Comparison of ENCODE assay signal across 22 mouse cellular contexts in genomic region chrX:168020574-168021145, GRCm38 (mm10).
DNase-seq lines count a peak whose midpoint lies in the region; ATAC-seq and TF ChIP-seq lines count a peak whose summit lies in the region.
"Had no signal": no experiment of that assay in that cellular context is flagged by ENCODE, and none has a peak within 500 bp of the region (broad histone marks: within the 10 kb centered on the region; RNA-seq: fewer than 3 reads in every experiment).

No protein-coding gene starts in this region.

- WGBS in forebrain, postnatal 0 days: 72% methylated on average over 4 of the region's 4 CpGs

- no peaks in the 10 kb centered on the region for H3K9me3 ChIP-seq in forebrain, postnatal 0 days (ENCODE audit: low read length)
- H3K9me3 ChIP-seq: embryonic facial prominence, embryonic 13.5 days; hindbrain, embryonic 15.5 days; liver, embryonic 15.5 days; megakaryocyte, embryonic 14.5 days; neural tube, embryonic 13.5 days; stomach, embryonic 15.5 days had no signal

- peak; percentile 21 for DNase-seq in adrenal gland, adult 8-10 months
- DNase-seq in adrenal gland, postnatal 36 days: peak; percentile 4 to 37
- DNase-seq in kidney, adult 8-10 months: peak; percentile 60 to 72
- peak; percentile 44 for DNase-seq in kidney, postnatal 14 days
- no peak for DNase-seq in B cell, adult 2 months
- DNase-seq in forebrain, postnatal 0 days: no peak
- no peak for DNase-seq in frontal cortex, postnatal 10 days (ENCODE audit: low spot score in 2 of 2)
- DNase-seq: cerebellum, adult 9-11 months; heart, postnatal 10 days; lung, postnatal 10 days; midbrain, embryonic 14.5 days; thymus, adult 18-20 months; thymus, postnatal 4 days had no signal

- H3K27ac ChIP-seq in forebrain, postnatal 0 days (ENCODE audit: low read depth, low read length): no peak overlapping the region
- H3K27ac ChIP-seq: embryonic facial prominence, embryonic 13.5 days; hindbrain, embryonic 15.5 days; liver, embryonic 15.5 days; neural tube, embryonic 13.5 days; stomach, embryonic 15.5 days had no signal

- TF ChIP-seq CTCF in forebrain, postnatal 0 days (IDR thresholded peaks at IDR 0.05; ENCODE audit: low read depth): no peak

- H3K36me3 ChIP-seq in forebrain, postnatal 0 days (ENCODE audit: insufficient read depth): no peaks in the 10 kb centered on the region
- H3K36me3 ChIP-seq: embryonic facial prominence, embryonic 13.5 days; hindbrain, embryonic 15.5 days; liver, embryonic 15.5 days; neural tube, embryonic 13.5 days; stomach, embryonic 15.5 days had no signal

- no peak overlapping the region for H3K9ac ChIP-seq in forebrain, postnatal 0 days
- H3K9ac ChIP-seq: embryonic facial prominence, embryonic 13.5 days; hindbrain, embryonic 15.5 days; liver, embryonic 15.5 days; neural tube, embryonic 13.5 days; stomach, embryonic 15.5 days had no signal

- H3K4me2 ChIP-seq in forebrain, postnatal 0 days (ENCODE audit: low read depth): no peak overlapping the region
- H3K4me2 ChIP-seq: embryonic facial prominence, embryonic 13.5 days; heart, embryonic 11.5 days; hindbrain, embryonic 15.5 days; liver, embryonic 15.5 days; neural tube, embryonic 13.5 days; stomach, embryonic 15.5 days had no signal

- no peak overlapping the region for H3K4me3 ChIP-seq in forebrain, postnatal 0 days (ENCODE audit: low read depth, low read length)
- H3K4me3 ChIP-seq: embryonic facial prominence, embryonic 13.5 days; hindbrain, embryonic 15.5 days; liver, embryonic 15.5 days; megakaryocyte, embryonic 14.5 days; neural tube, embryonic 13.5 days; stomach, embryonic 15.5 days had no signal

- no peaks in the 10 kb centered on the region; the same call in 1 of the 2 replicates for H3K27me3 ChIP-seq in forebrain, postnatal 0 days (ENCODE audit: insufficient read depth, low read length)
- H3K27me3 ChIP-seq: megakaryocyte, embryonic 14.5 days; stomach, embryonic 15.5 days had no signal

- no peak for ATAC-seq in forebrain, postnatal 0 days
- ATAC-seq in inflammation-experienced regulatory T-cells, adult 6 months: no peak
- ATAC-seq: forebrain, embryonic 14.5 days had no signal

- H3K4me1 ChIP-seq in forebrain, postnatal 0 days (ENCODE audit: insufficient read depth): no peaks in the 10 kb centered on the region
- H3K4me1 ChIP-seq: embryonic facial prominence, embryonic 13.5 days; hindbrain, embryonic 15.5 days; liver, embryonic 15.5 days; megakaryocyte, embryonic 14.5 days; neural tube, embryonic 13.5 days; stomach, embryonic 15.5 days had no signal

Comparison
In these comparisons a context has a peak if more than half of its experiments do, and no peak if none do; other contexts are left out.
1. DNase-seq: peak in adrenal gland, adult 8-10 months (single experiment), adrenal gland, postnatal 36 days (2 of 2), kidney, adult 8-10 months (2 of 2) and kidney, postnatal 14 days (single experiment); none in B cell, adult 2 months (0 of 2), forebrain, postnatal 0 days (single experiment) and frontal cortex, postnatal 10 days (0 of 2).